Mouse (Mus musculus) layer of hippocampus, adult 9-11 months (tissue): Measurements from ENCODE around the gene Spic.
A peak's percentile ranks its signal among the peaks of the same experiment; 100 is the strongest.

Experiments
- DNase-seq: peaks from one replicate; pipeline ENCODE4 v3.0.0; 2022

Gene Spic

GRCm38 (mm10) chr10:88631330-88631953 lies 53.4 kb downstream of the Spic start:
- no peak for DNase-seq

GRCm38 (mm10) chr10:88630663-88631329 lies 54.0 kb downstream of the Spic start:
- no peak for DNase-seq

GRCm38 (mm10) chr10:88627052-88627451 lies 57.8 kb downstream of the Spic start:
- peak; percentile 28 for DNase-seq

DNA sequence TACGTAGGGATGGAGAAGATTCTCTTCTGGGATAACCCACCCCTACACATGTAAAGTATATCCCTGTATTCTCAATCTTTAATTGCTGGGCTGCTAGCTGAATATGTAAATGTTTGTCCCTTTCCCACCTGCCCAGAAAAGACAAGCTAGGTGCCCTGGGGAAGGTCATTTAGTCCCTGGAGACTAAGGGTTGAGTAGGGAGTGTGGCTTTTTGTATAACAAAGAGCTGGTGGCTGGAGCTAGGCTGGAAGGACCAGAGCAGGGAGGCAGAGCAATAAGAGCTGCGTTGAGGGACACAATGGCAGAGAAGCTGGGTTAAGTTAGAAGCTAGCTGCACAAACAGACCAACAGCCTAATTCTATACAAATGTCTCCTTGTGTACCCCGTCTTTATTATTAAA lies 58.6 kb downstream of the Spic start:
- no peak for DNase-seq
